Mouse (Mus musculus) embryonic facial prominence, embryonic 15.5 days (tissue): ENCODE measurements around the gene Saa2. TPM values are rescaled to one million over a fixed set of nuclear protein-coding genes. Genes with fewer than 3 reads are reported as not detected.

Source experiments
- ATAC-seq: fragments of 200-750 bp; cut with Nextera tagmentation; 2 replicates; pipeline ENCODE4 v1.8.0; 2017; ENCODE audit warnings: low read depth, moderate TSS enrichment; ENCODE audit not compliant: insufficient number of reproducible peaks, low FRiP score, low TSS enrichment
- H3K27ac ChIP-seq: fragments of 300-500 bp; sonication (generic); replicated peaks from 2 replicates; pipeline ENCODE4 v1.5.1; 2015; ENCODE audit warnings: mild to moderate bottlenecking, inconsistent platforms
- H3K27me3 ChIP-seq: fragments of 300-500 bp; sonication (generic); 2 replicates; pipeline ENCODE4 v1.6.1; 2015; ENCODE audit warnings: inconsistent platforms
- H3K36me3 ChIP-seq: fragments of 300-500 bp; sonication (generic); 2 replicates; pipeline ENCODE4 v1.6.1; 2015; ENCODE audit warnings: mild to moderate bottlenecking, inconsistent platforms
- H3K4me1 ChIP-seq: fragments of 300-500 bp; sonication (generic); 2 replicates; pipeline ENCODE4 v1.6.1; 2015; ENCODE audit warnings: inconsistent platforms
- H3K4me2 ChIP-seq: fragments of 300-500 bp; sonication (generic); replicated peaks from 2 replicates; pipeline ENCODE4 v1.6.1; 2015; ENCODE audit warnings: mild to moderate bottlenecking, inconsistent platforms
- H3K4me3 ChIP-seq: fragments of 300-500 bp; sonication (generic); replicated peaks from 2 replicates; pipeline ENCODE4 v1.5.1; 2015; ENCODE audit warnings: mild to moderate bottlenecking, inconsistent platforms
- H3K9ac ChIP-seq: fragments of 300-500 bp; sonication (generic); 2 replicates; pipeline ENCODE4 v1.6.1; 2015; ENCODE audit warnings: inconsistent platforms
- H3K9me3 ChIP-seq: fragments of 300-500 bp; sonication (generic); replicated peaks from 2 replicates; pipeline ENCODE4 v1.6.1; 2016; ENCODE audit warnings: inconsistent platforms
- WGBS: fragments of 180-500 bp; shearing (Covaris S2); methylation state at CpG from one replicate; pipeline ENCODE4 v1.1.7; 2015; 5-methylcytosine and 5-hydroxymethylcytosine counted together
- polyA plus RNA-seq: library from polyadenylated mRNA; unstranded; fragments of >200 nt; fragmentation: Nextera tagmentation; extraction: Ambion mirVana; gene quantifications from 2 replicates; pipeline ENCODE4 v1.2.1, GENCODE M21; 2015

The Saa2 gene
- polyA plus RNA-seq, 1 experiment from 2014 or later, result not detected

GRCm38 (mm10) chr7:46762601-46763000 is 11.0 kb downstream of the Saa2 start:
- H3K4me1 ChIP-seq, result no peaks in the 10 kb centered on the region
- H3K27me3 ChIP-seq, result no peaks in the 10 kb centered on the region
- peaks cover 71% of the 10 kb centered on the region for H3K36me3 ChIP-seq
- no peak overlapping the region for H3K4me3 ChIP-seq
- no peak overlapping the region for H3K9ac ChIP-seq
- no peak overlapping the region for H3K4me2 ChIP-seq
- no peak for ATAC-seq
- H3K27ac ChIP-seq, result no peak overlapping the region
- H3K9me3 ChIP-seq, result no peaks in the 10 kb centered on the region
- WGBS, result 91% methylated on average over 5 of the region's 5 CpGs

GRCm38 (mm10) chr7:46764672-46765071 is 13.1 kb downstream of the Saa2 start:
- Histone ChIP-seq H3K27me3 (no peaks in the 10 kb centered on the region), H3K36me3 (peaks cover 79% of the 10 kb centered on the region), H3K4me2 (no peak overlapping the region), H3K4me1 (no peaks in the 10 kb centered on the region), H3K9ac (no peak overlapping the region), H3K27ac (no peak overlapping the region), H3K9me3 (no peaks in the 10 kb centered on the region), H3K4me3 (no peak overlapping the region)
- ATAC-seq, result no peak
- 91% methylated on average over 8 of the region's 8 CpGs for WGBS

GRCm38 (mm10) chr7:46767371-46767770 is 15.8 kb downstream of the Saa2 start:
- Histone ChIP-seq H3K4me2 (no peak overlapping the region), H3K27me3 (no peaks in the 10 kb centered on the region), H3K4me3 (no peak overlapping the region), H3K9me3 (no peaks in the 10 kb centered on the region), H3K4me1 (no peaks in the 10 kb centered on the region), H3K9ac (no peak overlapping the region), H3K27ac (no peak overlapping the region), H3K36me3 (peaks cover 76% of the 10 kb centered on the region)
- no peak for ATAC-seq

- no peak for ATAC-seq
- H3K4me3 ChIP-seq, result no peak overlapping the region
- H3K36me3 ChIP-seq, result peaks cover 73% of the 10 kb centered on the region
- H3K9me3 ChIP-seq, result no peaks in the 10 kb centered on the region
- H3K4me2 ChIP-seq, result no peak overlapping the region
- no peak overlapping the region for H3K27ac ChIP-seq
- H3K4me1 ChIP-seq, result no peaks in the 10 kb centered on the region
- H3K9ac ChIP-seq, result no peak overlapping the region
- H3K27me3 ChIP-seq, result no peaks in the 10 kb centered on the region
- 94% methylated on average over 7 of the region's 7 CpGs for WGBS
Measured at GRCm38 (mm10) chr7:46768451-46768850, 16.9 kb downstream of the Saa2 start.

- peaks cover 76% of the 10 kb centered on the region for H3K36me3 ChIP-seq
- 63% methylated on average over 4 of the region's 4 CpGs for WGBS
- no peak for ATAC-seq
Measured at GRCm38 (mm10) chr7:46770706-46771105, 19.1 kb downstream of the Saa2 start.

GRCm38 (mm10) chr7:46789177-46789849 is 37.7 kb downstream of the Saa2 start:
- no peak overlapping the region for H3K4me2 ChIP-seq
- no peaks in the 10 kb centered on the region for H3K9me3 ChIP-seq
- no peak overlapping the region for H3K27ac ChIP-seq
- WGBS, result 82% methylated on average over 5 of the region's 5 CpGs
- no peaks in the 10 kb centered on the region for H3K4me1 ChIP-seq
- no peaks in the 10 kb centered on the region for H3K27me3 ChIP-seq
- H3K4me3 ChIP-seq, result no peak overlapping the region
- H3K36me3 ChIP-seq, result peaks cover 36% of the 10 kb centered on the region
- no peak for ATAC-seq
- H3K9ac ChIP-seq, result no peak overlapping the region

More at GRCm38 (mm10) chr7:46770706-46771105, 19.1 kb downstream of the Saa2 start:
- Histone ChIP-seq H3K27me3 (no peaks in the 10 kb centered on the region), H3K4me1 (no peaks in the 10 kb centered on the region), H3K27ac (no peak overlapping the region), H3K9ac (no peak overlapping the region), H3K9me3 (no peaks in the 10 kb centered on the region), H3K4me3 (no peak overlapping the region), H3K4me2 (no peak overlapping the region)

GRCm38 (mm10) chr7:46793871-46794270 is 42.3 kb downstream of the Saa2 start:
- ATAC-seq, result no peak
- H3K4me2 ChIP-seq, result no peak overlapping the region
- no peak overlapping the region for H3K4me3 ChIP-seq
- no peak overlapping the region for H3K9ac ChIP-seq
- peaks cover 17% of the 10 kb centered on the region for H3K4me1 ChIP-seq
- H3K27me3 ChIP-seq, result no peaks in the 10 kb centered on the region
- H3K9me3 ChIP-seq, result no peaks in the 10 kb centered on the region
- H3K36me3 ChIP-seq, result peaks cover 8% of the 10 kb centered on the region; the same call in 1 of the 2 replicates
- H3K27ac ChIP-seq, result no peak overlapping the region
- 82% methylated on average over 4 of the region's 4 CpGs for WGBS

GRCm38 (mm10) chr7:46795287-46796205 is 44.0 kb downstream of the Saa2 start, which contains the start of the genes Hps5 and Gtf2h1:
TSS of gene Hps5 (minus strand) at chr7:46796064.
TSS of gene Gtf2h1 (plus strand) at chr7:46796103.
- no peaks in the 10 kb centered on the region for H3K9me3 ChIP-seq
- peaks cover 17% of the 10 kb centered on the region for H3K4me1 ChIP-seq
- peak within 1 kb of the TSS; percentile 88 for H3K9ac ChIP-seq
- peak; percentile 97 for ATAC-seq
- peak within 1 kb of the TSS; percentile 93 for H3K4me3 ChIP-seq
- H3K27ac ChIP-seq, result peak within 1 kb of the TSS; percentile 89
- 0 out of 2 replicates have a peak, but pooled peaks cover 4% of the 10 kb centered on the region for H3K36me3 ChIP-seq
- under 1% methylated on average over 72 of the region's 75 CpGs for WGBS
- no peaks in the 10 kb centered on the region for H3K27me3 ChIP-seq
- H3K4me2 ChIP-seq, result peak within 1 kb of the TSS; percentile 89

- peak overlapping the region; percentile 89 for H3K27ac ChIP-seq
- peaks cover 17% of the 10 kb centered on the region for H3K4me1 ChIP-seq
- peak overlapping the region; percentile 93 for H3K4me3 ChIP-seq
- no peak; the same call in 1 of the 2 replicates for ATAC-seq
- H3K9me3 ChIP-seq, result no peaks in the 10 kb centered on the region
- 0 out of 2 replicates have a peak, but pooled peaks cover 6% of the 10 kb centered on the region for H3K36me3 ChIP-seq
- H3K27me3 ChIP-seq, result no peaks in the 10 kb centered on the region
- peak overlapping the region; percentile 88 for H3K9ac ChIP-seq
- WGBS, result 0% methylated on average over 31 of the region's 31 CpGs
- H3K4me2 ChIP-seq, result peak overlapping the region; percentile 89
Measured at GRCm38 (mm10) chr7:46796206-46796679, 44.7 kb downstream of the Saa2 start.

GRCm38 (mm10) chr7:46796779-46797178 is 45.2 kb downstream of the Saa2 start:
- no peak for ATAC-seq
- 50% methylated on average over 6 of the region's 6 CpGs for WGBS

More at GRCm38 (mm10) chr7:46796779-46797178, 45.2 kb downstream of the Saa2 start:
- Histone ChIP-seq H3K27ac (no peak overlapping the region), H3K4me2 (peak overlapping the region; percentile 89), H3K27me3 (no peaks in the 10 kb centered on the region), H3K36me3 (peaks cover 10% of the 10 kb centered on the region), H3K4me3 (peak overlapping the region; percentile 93), H3K9me3 (no peaks in the 10 kb centered on the region), H3K9ac (peak overlapping the region; percentile 88), H3K4me1 (peaks cover 17% of the 10 kb centered on the region)
